Mouse (Mus musculus) frontal cortex, postnatal 14 days (tissue): ENCODE results near the gene Dync1li2.

Experiments
- DNase-seq, 2 experiments: peaks; one replicate each; pipeline ENCODE4 v3.0.0; 2022; ENCODE audit warnings: low spot score in 2 of 2

The Dync1li2 gene

DNA sequence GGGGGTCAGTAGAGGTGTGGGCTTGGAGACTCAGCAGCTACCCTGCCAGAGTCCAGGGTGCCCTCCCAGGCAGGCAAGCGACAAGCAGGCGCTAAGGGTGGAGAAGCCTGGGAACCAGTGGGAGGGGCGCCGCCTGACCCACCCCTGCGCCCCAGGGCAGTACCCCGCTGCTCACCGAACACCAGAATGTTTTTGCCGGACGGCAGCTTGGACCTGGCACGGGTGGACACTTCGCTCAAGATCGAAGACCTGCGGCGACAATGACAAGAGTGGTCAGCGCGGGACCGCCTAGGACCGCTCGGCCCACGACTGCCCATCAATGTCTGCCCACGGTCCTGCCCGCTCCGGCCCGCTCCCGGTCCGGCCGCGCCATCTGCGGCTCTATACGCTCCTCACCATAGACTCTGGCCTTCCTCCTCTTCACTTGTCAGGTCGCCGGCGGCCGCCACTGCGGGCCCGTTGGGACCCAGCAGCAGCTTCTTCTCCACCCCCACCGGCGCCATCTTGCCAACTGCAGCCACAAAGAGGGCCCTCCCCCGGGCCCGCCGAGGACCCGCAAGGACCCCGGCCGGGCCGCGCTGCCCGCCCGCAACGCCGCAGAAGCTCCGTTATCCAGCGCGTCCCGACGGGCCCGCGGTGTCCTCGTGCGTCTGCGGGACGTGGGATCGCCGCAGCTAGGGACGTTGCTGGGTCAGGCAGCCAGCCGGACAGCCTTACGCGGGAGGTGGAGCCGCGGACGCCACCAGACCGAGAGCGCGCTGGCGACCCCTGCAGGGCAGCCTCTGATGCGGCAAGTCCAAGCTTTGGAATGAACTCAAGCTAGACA, at the start of gene Dync1li2:
Gene Dync1li2, minus strand, starts transcription at position 749 of the 826 bp plus-strand sequence.
- peak; percentile 78 to 90 for DNase-seq

DNA sequence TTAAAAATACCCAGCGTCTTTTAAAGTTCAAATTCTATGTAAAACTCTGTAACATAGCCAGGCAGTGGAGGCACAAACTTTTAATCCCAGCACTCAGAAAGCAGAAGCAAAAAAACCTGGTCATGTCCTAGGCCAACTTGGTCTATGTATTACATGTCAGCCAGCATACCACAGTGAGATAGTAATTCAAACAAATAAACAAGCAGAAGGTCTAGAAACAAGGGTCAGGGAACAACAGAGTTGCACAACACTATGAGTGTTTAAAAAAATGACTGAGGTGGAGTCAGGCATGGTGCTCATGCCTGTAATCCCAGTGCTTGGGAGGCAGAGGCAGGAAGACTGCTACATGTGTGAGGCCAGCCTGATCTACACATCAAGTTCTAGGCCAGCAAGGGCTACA, 36.2 kb upstream of the Dync1li2 start:
- DNase-seq, result no peak

DNA sequence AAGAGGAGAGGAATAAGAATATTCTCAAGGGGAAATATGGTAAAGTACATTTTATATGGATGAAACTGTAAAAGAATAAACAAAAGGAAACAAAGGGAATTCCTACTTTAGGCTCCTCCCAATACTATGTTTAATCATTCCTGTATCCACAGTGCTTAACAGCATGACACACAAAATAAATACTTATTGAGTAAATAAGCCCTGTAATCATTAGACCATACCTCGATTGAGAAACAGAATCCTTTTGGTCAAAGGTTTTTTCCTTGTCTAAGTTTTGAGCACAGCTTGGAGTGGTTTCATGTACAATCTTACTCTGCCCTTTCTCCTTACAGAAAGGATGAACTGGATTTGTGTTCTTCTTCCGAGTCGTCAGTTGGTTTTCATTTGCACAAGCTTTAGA, 29.6 kb upstream of the Dync1li2 start:
- DNase-seq, result no peak

DNA sequence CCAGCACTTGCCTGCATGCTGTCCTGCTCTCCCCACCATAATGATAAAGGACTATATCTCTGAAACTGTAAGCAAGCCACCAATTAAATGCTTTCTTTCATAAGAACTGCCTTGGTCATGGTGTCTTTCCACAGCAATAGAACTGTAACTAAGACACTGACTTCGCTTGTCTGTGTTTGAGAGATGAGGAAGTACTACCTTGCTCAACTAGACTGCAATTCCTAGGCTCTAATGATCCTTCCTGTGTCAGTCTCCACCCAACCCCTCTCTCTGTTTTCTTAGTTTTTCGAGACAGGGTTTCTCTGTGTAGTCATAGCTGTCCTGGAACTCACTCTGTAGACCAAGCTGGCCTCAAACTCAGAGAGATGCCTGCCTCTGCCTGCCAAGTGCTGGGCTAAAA, 24.6 kb upstream of the Dync1li2 start:
- no peak for DNase-seq

DNA sequence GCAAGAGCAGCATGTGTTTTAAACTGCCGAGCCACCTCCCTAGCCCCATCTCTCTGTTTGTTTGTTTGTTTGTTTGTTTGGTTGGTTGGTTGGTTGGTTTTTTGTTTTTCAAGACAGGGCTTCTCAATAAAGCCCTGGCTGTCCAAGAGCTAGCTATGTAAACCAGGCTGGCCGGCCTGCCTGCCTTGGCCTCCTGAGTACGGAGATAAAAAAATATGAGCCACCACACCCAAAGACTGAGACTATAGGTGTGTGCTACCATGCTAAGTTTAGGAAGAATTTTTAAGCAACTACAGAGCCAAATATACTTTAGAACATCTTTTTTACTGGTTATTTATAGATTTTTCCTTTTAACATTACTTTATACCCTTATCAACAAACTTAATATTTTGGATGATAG, 9.3 kb upstream of the Dync1li2 start:
- DNase-seq, result no peak

DNA sequence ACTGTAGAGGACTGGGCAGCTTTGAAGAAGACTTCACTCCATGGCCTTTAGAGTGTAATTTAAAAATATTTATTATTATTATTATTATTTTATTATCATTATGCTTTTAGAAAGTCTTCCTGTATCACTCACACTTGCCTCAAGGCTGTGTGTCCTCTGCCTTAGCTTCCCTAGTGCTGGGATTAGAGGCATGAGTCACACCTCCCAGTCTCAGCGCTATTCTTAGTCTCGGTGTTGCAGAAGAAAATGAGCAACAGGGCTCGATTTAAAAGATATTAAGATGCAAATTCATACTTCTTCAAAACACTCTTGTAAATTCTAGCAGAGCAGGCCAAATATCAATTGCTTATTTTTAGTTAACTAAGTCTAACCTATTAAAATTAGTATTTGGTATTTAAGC, 5.9 kb upstream of the Dync1li2 start:
- no peak for DNase-seq

DNA sequence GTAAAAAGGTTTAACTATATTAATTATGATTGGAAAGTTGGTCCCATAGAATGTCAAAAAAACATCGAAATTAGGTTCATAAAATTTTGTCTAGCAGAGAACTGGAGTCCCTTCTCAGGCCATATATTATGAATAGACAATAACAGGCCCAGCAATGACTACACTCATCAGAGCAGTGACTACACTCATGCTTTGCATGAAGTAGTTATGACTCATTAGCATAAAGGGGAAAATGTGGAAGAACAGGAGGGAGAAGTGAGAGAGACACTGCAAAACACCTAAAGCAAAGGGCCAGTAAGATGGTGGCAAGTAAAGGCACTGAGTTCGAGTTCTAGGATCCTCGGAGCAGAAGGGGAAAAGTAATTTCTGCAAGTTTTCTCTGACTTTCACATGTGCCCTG, 3.2 kb upstream of the Dync1li2 start:
- no peak for DNase-seq

DNA sequence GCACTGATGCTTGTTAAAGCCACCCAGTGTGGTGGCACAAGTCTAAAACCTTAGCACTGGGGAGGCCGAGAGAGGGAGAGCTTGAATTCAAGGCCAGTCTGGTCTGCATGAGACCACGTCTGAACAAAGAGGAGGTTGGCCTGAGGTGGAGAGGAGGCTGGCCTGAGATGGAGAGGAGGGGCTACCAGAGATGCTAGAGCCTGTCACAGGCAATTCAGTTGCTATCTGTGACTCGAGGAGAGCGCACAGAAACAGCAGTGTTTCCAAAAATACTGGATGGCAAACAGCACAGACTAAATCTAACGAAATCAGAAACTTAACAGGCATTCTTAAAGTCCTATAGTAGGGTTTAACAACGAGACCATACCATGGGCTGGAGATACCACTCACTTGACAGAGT, 2.4 kb upstream of the Dync1li2 start:
- no peak for DNase-seq

DNA sequence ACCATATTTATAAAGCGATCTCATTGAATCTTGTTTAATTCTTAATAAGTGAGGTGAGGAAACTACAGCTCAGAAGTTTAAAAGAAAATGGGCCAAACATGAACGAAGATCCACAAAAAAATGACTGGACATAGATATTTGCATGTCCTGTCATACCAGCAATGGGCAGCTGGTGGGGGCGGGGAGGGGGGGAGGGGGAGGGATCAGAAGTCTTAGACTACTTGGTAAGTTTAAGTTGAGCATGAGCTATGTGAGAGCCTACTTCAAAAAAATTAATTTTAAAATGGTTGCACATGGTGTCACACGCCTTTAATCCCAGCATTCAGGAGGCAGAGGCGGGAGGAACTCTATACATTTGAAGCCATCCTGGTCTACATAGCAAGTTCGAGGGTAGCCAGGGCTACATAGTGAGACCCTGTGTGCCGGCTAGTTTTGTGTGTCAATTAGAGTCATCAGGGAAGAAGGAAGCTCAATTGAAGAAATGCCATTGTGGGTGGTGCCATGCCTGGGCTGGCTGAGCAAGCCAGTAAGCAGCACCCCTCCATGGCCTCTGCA, 355 bp upstream of the Dync1li2 start:
- no peak for DNase-seq

DNA sequence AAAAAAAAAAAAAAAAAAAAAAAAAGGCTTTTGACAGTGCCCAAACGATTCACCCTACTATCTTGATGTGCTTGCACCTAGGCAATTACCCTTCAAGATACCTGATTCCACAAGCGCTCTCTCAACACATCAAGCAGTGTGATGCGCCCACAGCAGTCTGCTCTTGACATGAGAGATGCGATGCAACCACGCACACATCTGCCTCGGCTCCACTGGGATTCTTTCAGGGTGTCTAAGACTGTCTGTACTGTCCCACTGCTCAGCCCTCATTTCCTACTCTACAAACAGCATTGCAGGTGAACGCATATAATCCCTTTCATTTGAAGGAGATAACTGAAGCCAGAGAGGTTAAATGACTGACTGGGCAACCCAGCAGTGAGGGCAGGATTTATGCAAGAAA, 1.2 kb downstream of the Dync1li2 start:
- no peak for DNase-seq

DNA sequence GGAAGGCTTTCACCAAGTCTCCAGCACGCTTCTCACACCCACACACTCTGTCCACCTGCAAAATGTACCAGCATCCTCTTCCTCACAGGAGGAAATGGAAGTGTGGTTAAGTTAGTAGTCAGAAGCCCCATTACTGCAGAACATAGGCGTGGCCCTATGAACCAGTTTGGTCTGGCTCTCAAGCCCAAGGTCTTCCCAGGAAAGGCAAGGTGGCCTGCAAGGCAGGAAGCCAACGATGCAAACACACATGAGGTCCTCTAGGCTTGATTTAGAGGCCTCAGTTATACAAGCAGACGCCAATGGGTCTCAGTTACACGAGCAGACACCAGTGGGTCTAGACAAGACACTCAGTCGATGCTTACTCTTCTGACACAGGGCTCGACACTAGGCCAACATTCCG, 3.4 kb downstream of the Dync1li2 start:
- DNase-seq, result no peak

DNA sequence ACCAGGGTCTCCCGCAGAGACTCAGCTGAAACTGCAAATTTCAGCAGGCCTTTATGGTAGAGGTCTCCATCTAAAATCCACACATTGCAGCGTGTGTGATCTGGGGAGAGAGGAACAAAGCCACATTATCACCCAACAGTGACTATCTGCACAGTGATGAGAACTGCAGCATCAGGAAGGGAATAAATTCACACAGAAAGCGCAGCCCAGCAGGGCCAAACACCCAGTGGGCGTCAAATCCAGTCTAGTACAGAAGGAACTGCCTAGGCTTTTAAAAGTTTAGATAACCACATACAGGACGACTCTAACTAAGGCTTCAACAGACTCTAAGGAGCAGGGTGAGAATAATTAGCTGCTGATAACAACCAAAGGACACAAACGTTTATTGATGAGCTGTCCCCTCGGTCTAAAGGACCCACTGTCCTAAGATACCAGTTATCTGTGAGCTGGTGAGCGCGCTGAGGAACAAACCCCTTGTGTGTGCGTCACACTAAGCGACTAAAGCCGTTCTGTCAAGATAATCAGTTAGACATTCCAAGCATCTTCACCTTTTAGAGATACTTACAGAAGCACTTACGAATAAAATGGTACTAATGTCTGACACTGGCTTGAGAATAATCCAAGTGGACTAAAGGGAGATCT, 5.2 kb downstream of the Dync1li2 start:
- no peak for DNase-seq

DNA sequence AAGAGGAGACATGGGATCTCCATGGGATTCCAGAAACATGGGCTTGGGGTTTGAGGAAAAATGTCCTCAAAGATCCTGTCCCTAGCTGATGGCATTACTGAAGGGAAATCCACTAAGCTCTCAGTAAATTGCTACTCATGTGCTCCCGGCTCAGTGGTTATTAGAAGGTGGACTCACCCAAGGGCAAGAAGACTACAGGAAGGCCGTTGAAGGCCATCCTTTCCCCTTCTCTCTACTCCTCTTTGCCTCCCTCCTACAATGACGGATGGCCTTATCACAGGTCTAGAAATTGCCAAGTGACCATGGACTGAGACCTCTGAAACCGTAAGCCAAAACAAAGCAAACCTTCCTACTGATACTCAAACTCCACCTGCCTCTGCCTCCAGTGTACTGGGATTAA, 6.3 kb downstream of the Dync1li2 start:
- DNase-seq, result no peak

DNA sequence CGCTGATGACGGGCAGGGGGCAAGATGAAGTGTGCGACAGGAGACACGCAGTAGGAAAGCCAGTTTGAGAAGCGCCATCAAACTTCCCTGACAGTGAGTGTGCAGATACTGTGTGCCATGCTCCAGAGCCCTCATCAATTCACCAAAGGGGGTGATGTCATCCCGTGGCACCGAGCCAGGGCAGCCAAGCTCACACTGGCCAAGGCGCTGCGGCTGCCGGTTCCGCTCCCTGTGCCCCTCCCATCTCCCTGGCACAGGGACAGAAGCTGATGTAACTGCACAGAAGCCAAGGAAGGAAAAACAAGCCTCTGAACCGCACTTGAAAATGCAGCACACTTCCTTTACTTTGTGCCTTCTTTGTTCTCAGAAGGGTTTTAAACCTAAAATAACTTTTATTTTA, 6.8 kb downstream of the Dync1li2 start:
- DNase-seq, result peak; percentile 90 to 94

DNA sequence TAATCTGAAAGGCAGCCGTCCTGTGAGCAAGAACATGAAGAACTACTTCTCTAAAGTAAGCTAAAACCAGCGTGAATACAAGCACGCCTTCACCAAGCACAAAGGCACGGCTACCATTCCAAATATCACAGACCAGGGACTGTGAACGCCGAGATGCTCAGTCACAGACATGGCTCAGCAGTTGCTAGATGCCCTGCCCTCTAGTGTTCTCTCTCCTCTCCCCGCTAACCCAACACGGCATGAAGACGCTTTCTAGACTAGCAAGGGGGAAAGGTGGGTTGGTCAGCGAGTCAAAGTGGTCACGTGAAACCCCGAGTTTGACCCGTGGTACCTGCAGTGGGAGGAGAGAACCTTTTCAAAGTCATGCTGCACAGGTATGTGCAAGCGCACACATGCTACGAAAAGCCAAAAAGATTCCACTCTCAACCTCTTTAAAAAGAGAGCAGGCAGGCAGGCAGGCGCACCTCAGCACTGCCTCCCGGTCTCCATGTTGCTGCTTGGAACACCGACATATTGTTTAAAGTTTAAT, 8.0 kb downstream of the Dync1li2 start:
- DNase-seq, result no peak

DNA sequence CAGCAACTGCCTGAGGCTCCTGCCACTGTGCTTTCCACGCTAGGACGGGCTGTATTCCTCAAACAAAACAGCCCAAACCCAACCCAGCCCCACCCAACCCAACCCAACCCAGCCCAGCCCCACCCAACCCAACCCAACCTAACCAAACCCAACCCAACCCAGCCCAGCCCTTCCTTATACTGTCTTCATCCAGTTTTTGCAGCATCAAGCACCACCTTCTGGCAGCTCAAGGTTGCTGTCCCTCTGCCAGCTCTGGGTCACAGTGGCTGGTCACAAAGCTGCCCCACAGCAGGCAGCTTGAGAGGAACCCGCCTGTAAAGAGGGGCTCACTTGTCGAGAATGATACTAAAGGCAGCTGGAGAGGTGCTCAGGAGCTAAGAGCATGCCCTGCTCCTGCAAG, 8.6 kb downstream of the Dync1li2 start:
- no peak for DNase-seq

DNA sequence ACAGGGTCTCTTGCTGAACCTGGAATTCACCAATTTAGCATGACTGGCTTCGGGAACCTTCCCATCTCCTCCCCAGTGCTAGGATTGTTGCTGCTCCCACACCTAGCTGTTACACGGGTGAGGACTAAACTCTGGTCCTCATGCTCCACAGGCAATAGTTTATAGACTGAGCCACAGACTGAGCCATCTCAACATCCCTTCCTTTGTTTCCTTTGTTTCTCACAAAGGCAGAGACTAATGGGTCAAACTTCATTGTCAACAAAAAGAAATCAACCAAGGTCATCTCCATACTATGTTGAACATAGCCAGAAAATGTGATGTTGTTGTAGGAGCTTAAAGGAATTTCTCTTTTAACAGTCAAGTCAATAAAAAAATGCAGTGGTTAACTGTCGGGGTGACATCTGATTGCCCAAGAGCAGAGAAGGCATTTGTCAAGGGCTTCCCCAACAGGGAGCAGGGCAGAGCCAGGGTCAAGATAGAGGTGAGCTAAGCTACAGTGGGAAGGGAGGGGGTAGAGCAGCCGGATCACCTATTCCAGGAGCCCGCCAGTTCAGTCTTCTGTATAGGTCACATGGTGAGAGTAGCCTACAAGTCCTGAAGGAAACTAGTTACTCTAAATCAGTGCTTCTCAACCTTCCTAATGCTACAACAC, 9.5 kb downstream of the Dync1li2 start:
- DNase-seq, result no peak

DNA sequence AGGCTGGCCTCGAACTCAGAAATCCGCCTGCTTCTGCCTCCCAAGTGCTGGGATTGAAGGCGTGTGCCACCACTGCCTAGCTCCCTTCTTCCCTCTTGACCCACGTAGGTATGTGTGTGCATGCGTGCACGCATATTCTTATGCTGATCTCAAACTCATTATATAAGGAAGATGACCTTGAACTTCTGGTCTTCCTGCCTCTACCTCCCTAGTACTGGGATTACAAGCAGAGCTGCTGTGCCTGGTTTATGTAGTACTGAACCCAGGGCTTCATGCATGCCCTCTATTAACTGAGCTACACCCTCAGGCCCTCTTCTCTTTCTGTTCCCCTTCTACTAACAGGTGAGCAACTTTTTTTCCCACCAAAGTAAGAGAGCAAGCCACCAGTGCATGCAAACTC, 10.2 kb downstream of the Dync1li2 start:
- no peak for DNase-seq

DNA sequence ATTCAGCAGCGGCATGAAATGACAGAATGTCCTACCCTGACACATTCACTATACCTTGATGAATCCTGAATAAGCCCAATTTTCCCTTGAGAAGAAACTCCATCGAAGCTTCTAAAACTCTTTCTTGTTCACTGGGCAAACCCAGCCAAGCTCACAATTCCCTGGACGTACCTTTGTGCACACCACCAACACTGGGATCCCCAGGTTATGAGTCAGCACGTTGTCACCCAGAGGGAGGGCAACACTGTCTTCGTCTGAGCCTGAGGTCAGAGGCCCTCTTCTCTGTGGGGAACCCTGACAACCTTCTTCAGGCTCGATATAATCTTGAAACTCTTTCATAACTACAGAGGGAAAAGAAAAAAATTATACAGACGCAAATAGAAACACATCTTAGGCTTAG, 12.6 kb downstream of the Dync1li2 start:
- no peak for DNase-seq

DNA sequence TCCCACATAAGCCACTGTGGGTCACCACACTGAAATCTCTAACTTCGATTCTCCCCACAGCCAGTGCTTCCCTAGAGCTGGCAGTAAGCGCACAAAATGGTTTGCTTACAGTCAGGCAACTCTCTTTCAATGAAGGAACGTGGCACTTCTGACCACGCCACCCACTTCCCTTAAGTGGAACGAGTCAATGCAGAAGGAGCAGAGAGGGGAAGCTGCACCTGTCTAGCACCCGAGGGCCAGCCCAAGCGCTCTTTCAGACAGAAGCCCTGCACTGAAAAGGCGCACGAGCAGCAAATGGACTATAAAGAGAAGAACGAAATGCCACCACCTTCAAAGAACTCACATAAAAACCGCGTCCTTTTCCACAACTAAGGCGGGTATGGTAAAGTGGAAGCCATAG, 15.1 kb downstream of the Dync1li2 start:
- no peak for DNase-seq

DNA sequence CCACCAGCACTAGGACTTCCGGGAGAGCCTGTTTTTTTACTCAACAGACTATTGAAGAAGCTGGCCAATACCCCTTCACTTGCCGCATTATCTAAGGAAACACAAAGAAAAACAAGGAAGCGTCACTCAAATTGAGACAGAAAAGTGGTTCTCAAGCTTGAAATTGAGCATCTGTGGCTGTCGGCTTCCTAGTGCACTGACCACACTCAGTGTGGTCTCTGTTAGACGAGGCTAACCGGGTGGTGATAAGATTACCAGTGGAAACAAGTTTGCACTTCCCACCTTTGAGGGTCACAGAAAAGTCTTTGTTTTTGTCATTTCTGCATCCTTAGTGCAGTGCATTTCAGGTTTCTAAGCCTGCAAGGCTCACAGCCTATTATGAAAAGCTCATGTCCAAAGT, 20.5 kb downstream of the Dync1li2 start:
- no peak for DNase-seq

DNA sequence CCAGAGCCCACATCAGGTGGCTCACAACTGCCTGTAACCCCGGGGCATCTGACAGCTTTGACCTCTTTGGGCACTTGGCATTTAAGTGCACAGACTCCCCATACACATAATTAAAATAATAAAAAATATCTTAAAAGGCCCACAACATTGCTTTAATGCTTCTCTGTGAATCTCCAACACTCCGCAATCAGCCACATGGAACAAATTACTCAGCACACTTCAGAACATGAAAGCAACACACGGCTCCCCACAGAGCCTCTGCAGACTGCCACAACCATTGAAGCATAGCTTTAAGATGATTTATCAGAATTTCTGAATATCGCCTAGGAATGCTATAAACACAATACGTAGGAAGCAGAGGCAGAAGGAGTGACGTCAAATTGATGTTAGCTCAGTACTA, 26.8 kb downstream of the Dync1li2 start:
- DNase-seq, result no peak

DNA sequence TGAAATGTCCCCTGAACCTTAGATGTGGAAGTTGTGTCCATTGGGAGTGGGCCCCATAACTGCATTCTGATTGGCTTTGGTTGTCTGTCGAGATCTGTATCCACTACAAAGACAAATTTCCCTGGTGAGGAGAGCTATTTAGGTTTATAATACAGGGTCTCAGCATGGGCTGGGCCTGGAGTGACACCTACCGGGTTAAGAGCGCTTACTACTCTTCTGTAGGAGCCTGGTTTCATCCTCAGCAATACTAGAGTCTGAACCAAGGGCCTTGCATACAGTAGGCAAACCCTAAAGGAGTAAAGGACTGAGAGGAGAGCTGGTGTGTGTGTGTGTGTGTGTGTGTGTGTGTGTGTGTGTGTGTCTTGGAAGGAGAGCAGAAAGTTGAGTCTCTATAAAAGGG, 28.6 kb downstream of the Dync1li2 start:
- no peak for DNase-seq
